Mouse (Mus musculus) naive thymus-derived CD4-positive, alpha-beta T cell, adult 2 months (primary cell): ENCODE measurements around the gene Jag1.

Source experiments
- DNase-seq: peaks from one replicate; pipeline ENCODE4 v3.0.0-alpha.2; 2011; ENCODE audit warnings: low read depth

The Jag1 gene

DNA sequence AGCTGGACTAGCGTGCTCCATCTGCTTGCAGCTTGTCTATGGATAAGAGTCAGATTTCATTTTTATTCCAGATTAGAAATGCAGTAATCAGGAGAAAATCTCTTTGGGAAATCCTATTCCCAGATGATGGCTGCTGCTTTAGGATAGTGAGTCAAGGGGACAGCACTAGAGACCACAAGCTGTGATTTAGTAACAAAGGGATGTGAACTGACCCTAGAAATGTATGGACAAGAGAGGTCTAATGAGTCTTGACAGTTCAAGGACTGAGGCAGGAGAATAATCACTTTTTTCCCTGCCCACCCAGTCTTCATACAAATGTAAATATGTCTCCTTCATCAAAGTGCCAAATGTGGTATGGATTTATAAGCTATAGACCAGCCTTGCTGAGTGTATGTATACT is 52.6 kb downstream of the Jag1 start:
- DNase-seq, result no peak

DNA sequence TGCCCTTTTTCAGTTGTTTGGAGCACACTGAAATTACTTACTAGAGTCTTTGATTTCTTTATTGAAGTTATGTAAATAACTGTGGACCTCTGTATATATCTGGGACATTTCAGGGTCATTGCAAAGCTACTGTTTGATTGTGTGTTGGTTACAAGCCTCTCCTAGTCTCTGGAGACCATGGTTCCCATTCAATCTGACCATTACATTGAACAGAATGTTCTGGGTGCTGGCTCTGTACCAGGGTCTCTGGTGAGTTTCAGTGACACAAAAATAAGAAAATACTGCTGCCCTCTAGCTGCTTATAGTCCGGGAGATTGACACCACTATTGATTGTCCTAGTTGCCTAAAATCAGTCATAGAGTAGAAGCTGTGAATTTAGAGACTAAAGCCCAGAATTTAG is 66.5 kb downstream of the Jag1 start:
- DNase-seq, result no peak

DNA sequence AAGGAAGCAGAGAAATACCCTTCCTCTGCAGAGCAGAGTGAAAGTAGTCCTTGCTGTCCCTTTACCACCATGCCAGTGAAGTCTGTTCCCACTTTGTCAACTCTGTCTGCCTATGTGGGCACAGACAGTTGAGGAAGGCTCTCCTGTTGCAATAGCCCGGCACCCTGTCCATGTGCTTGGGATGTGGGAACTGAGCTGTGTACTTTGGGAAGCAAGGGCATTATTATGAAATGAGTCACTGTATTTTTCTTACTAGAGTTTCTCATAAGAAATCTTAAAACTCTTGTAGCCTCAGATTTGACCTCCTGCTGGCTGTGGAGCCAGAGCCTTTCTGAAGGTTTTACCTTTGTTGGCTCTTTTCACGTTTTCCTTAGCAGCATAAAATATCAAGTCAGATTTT is 67.1 kb downstream of the Jag1 start:
- DNase-seq, result no peak

DNA sequence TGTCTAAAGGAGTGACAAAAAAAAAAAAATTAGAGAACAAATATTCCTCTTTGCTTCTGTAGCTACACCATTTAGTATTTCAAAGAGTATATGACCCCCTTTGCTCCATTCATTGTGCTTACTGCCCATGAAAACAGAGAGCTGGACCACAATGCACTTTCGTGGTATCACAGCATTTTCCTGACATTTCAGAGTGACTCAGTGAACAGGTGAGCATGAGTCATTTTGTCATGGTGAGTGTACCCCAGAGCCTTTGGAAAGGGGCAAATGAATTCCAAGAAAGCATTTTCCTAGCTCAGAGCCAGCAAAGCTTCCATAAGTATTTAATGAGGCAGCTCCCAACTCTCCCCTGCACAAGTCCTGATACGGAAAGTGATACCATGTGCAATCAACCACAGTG is 72.3 kb downstream of the Jag1 start:
- no peak for DNase-seq
